Mouse (Mus musculus): ENCODE measurements around the gene Spon1. TPM values are rescaled to one million over a fixed set of nuclear protein-coding genes. Genes with fewer than 3 reads are reported as not detected.

The Spon1 gene
- polyA plus RNA-seq, 1 experiment from 2014 or later: 62.4 TPM

DNA sequence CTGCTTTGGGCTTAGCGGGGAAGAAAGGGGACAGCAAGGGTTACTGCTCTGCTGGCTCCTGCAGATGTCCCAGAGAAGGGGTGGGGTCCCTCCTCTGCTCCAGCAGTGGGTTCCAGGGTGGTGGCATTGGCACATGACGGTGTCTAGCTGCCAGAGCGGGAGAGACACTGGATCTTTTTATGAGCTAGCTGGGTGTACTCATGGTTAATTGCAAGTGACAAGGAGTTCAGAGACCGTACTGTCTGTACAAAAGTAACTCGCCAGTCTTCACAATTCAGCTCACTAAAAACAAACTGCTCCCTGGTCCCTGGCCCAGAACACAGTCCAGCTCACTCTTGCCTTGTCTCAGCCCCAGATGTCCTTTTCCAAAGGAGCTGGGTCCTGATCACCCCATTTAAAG, 26.2 kb downstream of the Spon1 start:
- Histone ChIP-seq H3K4me1 (replicated peaks) (no peaks in the 10 kb centered on the region), H3K4me3 (replicated peaks) (no peak overlapping the region), H3K27ac (no peak overlapping the region), H3K4me2 (replicated peaks) (no peak overlapping the region), H3K9me3 (no peaks in the 10 kb centered on the region), H3K27me3 (no peaks in the 10 kb centered on the region), H3K36me3 (no peaks in the 10 kb centered on the region), H3K9ac (replicated peaks) (no peak overlapping the region)
- no peak for ATAC-seq
- 75% methylated on average over 5 of the region's 5 CpGs for WGBS

DNA sequence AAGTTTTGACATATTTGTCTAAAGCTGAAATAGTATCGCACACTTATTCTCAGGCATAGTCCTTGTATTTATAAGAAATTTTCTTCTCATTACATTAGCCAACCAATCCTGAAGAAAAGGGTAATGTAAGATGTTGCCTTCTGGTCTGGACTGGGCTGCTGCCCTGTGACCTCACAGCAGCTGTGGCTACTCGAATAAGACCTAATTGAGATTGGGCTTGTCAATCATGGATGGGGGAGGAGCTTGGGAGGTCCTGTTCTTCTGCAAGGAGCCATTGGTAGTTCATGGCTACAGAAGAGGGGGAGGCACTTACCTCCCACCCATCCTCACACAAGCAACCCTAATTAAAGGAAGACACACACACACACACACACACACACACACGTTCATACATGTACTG, 27.1 kb downstream of the Spon1 start:
- H3K4me2 ChIP-seq (replicated peaks): no peak overlapping the region
- no peak for ATAC-seq
- 82% methylated on average over 3 of the region's 3 CpGs for WGBS

DNA sequence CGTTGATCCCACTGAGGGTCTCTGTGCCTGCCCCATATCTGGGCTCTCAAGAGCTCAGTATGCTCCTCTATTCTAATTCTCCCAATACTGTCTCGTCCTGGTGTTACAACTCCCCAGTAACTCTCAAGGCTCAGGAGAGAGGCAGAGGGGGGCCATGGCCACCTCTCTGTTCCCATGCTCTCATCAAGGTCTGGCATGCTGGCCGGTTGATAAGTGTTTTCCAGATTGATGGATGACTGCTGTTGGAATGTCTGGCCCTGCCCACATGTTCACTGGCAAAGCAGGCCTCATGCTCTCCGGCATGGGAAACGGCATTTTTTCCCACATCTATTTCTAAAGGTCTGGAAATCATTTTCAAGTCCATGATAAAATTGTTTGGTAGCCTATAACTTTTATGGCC, 29.4 kb downstream of the Spon1 start:
- Histone ChIP-seq H3K36me3 (no peaks in the 10 kb centered on the region), H3K27me3 (no peaks in the 10 kb centered on the region), H3K27ac (no peak overlapping the region), H3K9me3 (no peaks in the 10 kb centered on the region), H3K4me2 (replicated peaks) (no peak overlapping the region), H3K4me1 (replicated peaks) (no peaks in the 10 kb centered on the region), H3K4me3 (replicated peaks) (no peak overlapping the region), H3K9ac (replicated peaks) (no peak overlapping the region)
- WGBS: 94% methylated on average over 5 of the region's 5 CpGs
- no peak for ATAC-seq

More for the DNA sequence above, 27.1 kb downstream of the Spon1 start:
- no peak overlapping the region for H3K27ac ChIP-seq
- H3K27me3 ChIP-seq: no peaks in the 10 kb centered on the region
- H3K9ac ChIP-seq (replicated peaks): no peak overlapping the region
- H3K4me3 ChIP-seq (replicated peaks): no peak overlapping the region
- H3K36me3 ChIP-seq: no peaks in the 10 kb centered on the region
- no peaks in the 10 kb centered on the region for H3K9me3 ChIP-seq
- H3K4me1 ChIP-seq (replicated peaks): no peaks in the 10 kb centered on the region

DNA sequence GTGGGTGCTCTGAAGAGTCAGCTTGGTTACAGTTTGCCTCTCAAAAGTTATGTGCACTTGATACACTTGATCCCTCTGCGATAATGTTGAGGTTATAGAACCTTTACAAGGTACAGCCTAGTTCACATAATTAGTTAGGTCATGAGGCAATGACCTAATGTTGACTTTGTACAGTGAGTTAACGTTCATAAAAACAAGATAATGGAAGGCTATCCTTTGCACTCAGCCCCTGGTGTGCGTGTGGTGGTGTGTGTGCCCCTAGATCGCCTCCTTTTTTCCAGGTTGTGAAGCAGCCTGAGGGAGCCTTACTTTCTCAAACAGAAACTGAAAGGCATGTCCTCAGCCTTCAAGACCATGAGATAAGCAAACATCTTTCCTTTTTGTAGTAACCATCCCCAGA, 31.3 kb downstream of the Spon1 start:
- ATAC-seq: no peak
- no peak overlapping the region for H3K9ac ChIP-seq (replicated peaks)
- no peaks in the 10 kb centered on the region for H3K36me3 ChIP-seq
- H3K4me2 ChIP-seq (replicated peaks): no peak overlapping the region
- no peaks in the 10 kb centered on the region for H3K27me3 ChIP-seq
- no peaks in the 10 kb centered on the region for H3K4me1 ChIP-seq (replicated peaks)
- no peak overlapping the region for H3K4me3 ChIP-seq (replicated peaks)
- WGBS: 93% methylated on average over 4 of the region's 4 CpGs
- H3K27ac ChIP-seq: no peak overlapping the region
- H3K9me3 ChIP-seq: no peaks in the 10 kb centered on the region

DNA sequence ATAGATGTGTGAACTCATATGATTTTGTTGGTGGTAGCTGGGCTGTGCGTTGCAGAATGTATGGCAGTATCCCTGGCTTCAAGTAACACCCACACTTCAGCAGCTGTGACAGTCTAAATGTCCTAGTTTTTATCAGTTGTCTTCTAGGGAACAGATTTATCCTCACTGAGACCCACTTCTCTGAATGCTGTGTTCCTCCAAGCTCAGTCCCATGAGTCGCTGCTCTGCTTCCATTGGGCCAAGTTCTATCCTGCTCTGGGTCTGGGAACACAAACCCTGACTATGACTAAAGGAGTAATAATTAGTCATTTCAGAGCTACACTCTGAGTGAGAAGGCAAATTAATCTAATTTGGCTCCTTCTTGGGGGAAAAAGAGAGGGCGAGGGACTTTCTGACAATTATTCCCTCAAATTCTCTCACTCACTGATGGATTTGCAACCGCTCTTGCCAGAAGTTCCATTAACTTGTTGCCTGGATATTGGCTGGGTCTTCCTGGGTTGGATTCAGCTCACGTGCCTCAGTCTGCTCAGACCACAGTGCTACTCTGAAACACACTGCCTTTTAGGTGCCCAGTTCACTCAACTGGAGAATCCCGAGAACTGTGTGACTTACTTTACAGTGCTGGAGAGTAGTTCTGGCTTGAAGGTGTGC, 32.9 kb downstream of the Spon1 start:
- WGBS: 93% methylated on average over 6 of the region's 6 CpGs
- H3K4me2 ChIP-seq (replicated peaks): no peak overlapping the region

DNA sequence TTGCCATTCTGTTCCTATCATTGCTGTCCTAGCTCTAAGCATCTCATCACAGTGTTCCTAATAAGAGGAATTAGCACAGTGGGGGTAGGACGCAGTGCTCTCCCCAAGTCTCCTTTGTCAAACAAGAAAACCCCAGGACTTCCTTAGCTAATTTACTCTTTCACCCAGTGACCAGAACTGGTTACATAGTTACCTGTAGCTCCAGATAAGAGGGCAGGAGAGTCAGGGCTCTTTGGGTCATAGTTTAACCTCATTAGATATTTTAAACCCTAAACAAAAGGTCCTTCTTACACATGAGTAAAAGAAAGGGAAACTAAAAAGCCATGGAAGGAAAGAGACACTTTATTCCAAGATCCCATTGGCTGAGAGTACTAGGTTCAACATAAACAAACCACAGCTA, 44.0 kb downstream of the Spon1 start:
- no peak overlapping the region for H3K27ac ChIP-seq
- no peak overlapping the region for H3K4me2 ChIP-seq (replicated peaks)
- peaks cover 8% of the 10 kb centered on the region; the same call in 1 of the 2 replicates for H3K4me1 ChIP-seq (replicated peaks)
- no peaks in the 10 kb centered on the region for H3K36me3 ChIP-seq
- H3K4me3 ChIP-seq (replicated peaks): no peak overlapping the region
- WGBS: 73% methylated on average over 1 of the region's 1 CpGs
- H3K9ac ChIP-seq (replicated peaks): no peak overlapping the region
- no peaks in the 10 kb centered on the region for H3K9me3 ChIP-seq
- ATAC-seq: no peak
- H3K27me3 ChIP-seq: no peaks in the 10 kb centered on the region

More for the DNA sequence above, 32.9 kb downstream of the Spon1 start:
- H3K27ac ChIP-seq: no peak overlapping the region
- H3K4me1 ChIP-seq (replicated peaks): no peaks in the 10 kb centered on the region
- H3K9ac ChIP-seq (replicated peaks): no peak overlapping the region
- no peaks in the 10 kb centered on the region for H3K27me3 ChIP-seq
- ATAC-seq: no peak
- no peaks in the 10 kb centered on the region for H3K36me3 ChIP-seq
- H3K9me3 ChIP-seq: no peaks in the 10 kb centered on the region
- no peak overlapping the region for H3K4me3 ChIP-seq (replicated peaks)

DNA sequence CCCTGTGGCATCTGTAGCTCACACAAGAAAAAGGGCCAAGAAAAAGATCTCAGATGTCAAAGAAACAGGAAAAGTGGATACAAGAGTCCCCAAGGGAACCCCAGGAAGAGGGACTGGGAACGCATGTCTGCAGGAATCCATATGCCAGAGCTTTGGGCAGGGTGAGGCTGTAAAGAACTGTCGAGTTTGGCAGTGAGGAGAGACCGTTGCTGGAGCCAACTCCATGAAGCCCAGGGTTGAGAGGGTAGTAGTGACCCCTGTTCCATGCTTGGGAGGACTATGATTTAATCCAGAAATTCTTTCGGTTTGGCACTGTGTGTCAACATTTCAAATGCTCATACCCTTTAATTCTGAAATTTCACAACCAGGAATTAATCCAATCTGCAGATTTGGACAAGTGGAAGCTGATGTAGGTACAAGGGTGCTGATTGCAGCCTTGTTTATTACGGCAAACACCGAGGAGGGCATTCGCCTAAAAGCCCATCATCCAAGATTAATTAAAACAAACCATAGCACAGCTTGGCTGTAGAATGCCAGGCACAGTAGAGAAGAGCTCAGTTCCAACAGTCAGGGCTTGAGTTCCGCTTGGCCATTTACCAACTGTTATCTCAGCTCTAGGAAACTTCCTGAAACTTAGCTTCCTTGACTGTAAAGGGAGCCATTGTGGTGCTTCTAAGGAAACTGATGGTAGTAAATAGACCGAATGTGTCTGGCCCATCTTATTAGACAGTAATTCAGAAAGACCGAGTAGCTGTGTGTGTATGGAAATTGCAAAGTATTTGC, 45.8 kb downstream of the Spon1 start:
- H3K4me2 ChIP-seq (replicated peaks): no peak overlapping the region
- peaks cover 14% of the 10 kb centered on the region for H3K27me3 ChIP-seq
- WGBS: 89% methylated on average over 10 of the region's 10 CpGs
- no peak for ATAC-seq
- H3K4me3 ChIP-seq (replicated peaks): no peak overlapping the region
- H3K36me3 ChIP-seq: no peaks in the 10 kb centered on the region
- H3K27ac ChIP-seq: no peak overlapping the region
- no peaks in the 10 kb centered on the region for H3K9me3 ChIP-seq
- H3K4me1 ChIP-seq (replicated peaks): peaks cover 8% of the 10 kb centered on the region; the same call in 1 of the 2 replicates
- no peak overlapping the region for H3K9ac ChIP-seq (replicated peaks)

DNA sequence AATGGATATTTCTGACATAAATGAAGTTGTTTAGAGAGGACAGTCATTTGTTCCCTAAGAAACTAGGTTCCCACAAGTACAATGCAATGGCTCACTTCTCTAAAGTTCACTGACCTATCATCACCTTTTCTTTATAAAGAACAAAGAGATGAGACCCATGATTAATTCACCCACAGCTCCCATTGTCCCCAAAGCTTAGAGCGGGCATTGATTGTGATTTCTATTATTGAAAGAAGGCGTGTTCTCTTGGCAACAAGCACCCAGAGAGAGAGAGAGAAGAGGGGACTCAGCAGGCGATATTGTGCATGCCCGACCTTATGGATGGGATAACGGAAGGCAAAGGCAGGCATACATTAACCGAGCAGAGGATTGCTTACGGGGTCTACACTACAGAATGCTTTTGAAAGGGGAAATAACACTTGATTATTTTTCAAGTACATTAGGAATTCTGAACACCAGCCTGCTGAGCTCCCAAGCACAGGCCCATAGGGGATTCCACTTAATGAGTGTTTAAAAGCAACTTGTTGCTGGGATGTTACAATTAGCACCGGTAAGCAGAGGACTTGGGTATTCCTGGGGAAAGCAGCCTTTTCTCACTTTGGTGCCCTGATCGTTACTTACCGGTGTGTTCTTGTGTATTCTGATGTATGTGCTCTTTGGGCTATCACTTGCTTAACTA, 48.4 kb downstream of the Spon1 start:
- peaks cover 18% of the 10 kb centered on the region for H3K4me1 ChIP-seq (replicated peaks)
- H3K36me3 ChIP-seq: no peaks in the 10 kb centered on the region
- peaks cover 21% of the 10 kb centered on the region for H3K27me3 ChIP-seq
- H3K4me3 ChIP-seq (replicated peaks): no peak overlapping the region
- 22% methylated on average over 10 of the region's 10 CpGs for WGBS
- no peak overlapping the region for H3K27ac ChIP-seq
- no peak for ATAC-seq
- no peak overlapping the region for H3K4me2 ChIP-seq (replicated peaks)
- no peaks in the 10 kb centered on the region for H3K9me3 ChIP-seq
- no peak overlapping the region for H3K9ac ChIP-seq (replicated peaks)

DNA sequence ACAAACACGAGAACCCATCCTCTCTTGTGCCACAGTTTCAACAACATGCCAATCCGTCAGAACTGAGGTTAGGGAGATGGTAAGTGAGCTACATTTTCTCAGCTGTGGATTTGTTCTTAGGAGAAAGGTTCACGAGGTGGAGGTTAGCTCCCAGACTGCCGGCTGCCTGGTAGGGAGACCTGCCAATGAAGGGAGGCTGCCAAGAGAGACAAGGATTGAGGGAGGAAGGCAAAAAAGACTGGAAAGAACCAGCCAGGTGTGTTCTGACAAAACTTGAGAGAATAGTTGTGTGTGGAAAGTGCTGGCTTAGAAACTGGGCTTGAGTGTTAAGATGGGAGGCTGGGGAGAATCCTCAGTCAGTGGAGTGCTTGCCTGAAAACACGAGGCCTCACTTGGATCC, 49.9 kb downstream of the Spon1 start:
- H3K27ac ChIP-seq: no peak overlapping the region
- WGBS: 75% methylated on average over 5 of the region's 5 CpGs
- H3K9ac ChIP-seq (replicated peaks): no peak overlapping the region
- peaks cover 24% of the 10 kb centered on the region for H3K27me3 ChIP-seq
- H3K4me2 ChIP-seq (replicated peaks): no peak overlapping the region
- peaks cover 18% of the 10 kb centered on the region for H3K4me1 ChIP-seq (replicated peaks)
- H3K9me3 ChIP-seq: no peaks in the 10 kb centered on the region
- H3K4me3 ChIP-seq (replicated peaks): no peak overlapping the region
- ATAC-seq: no peak
- no peaks in the 10 kb centered on the region for H3K36me3 ChIP-seq

DNA sequence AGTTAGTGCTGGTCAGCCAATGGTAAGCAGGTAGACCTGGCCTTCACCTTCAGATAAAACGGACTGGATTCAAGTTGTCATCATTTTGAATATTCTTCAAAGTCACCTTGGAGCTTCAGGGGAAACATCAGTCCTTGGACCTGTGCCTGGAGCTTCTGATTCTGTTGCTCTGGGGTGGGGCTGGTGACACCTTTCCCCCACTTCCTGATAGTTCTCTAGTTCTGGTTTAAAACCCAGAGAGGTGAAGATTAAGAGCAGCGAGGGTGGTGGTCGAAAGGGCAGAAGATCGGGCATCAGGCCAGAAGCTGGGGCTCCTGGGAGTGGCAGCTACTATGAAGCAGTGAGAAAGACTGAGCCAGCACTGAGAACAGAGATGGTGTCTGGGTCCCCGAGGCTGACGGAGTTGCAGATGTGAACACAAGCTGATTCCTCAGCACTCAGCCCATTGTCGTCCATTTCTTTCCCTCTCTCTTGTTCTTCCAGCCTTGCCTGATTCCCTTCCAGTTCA, 51.1 kb downstream of the Spon1 start:
- H3K9ac ChIP-seq (replicated peaks): no peak overlapping the region
- ATAC-seq: no peak
- H3K4me3 ChIP-seq (replicated peaks): no peak overlapping the region
- no peak overlapping the region for H3K4me2 ChIP-seq (replicated peaks)
- H3K9me3 ChIP-seq: no peaks in the 10 kb centered on the region
- H3K36me3 ChIP-seq: no peaks in the 10 kb centered on the region
- H3K27ac ChIP-seq: no peak overlapping the region
- 68% methylated on average over 7 of the region's 7 CpGs for WGBS
- peaks cover 18% of the 10 kb centered on the region for H3K4me1 ChIP-seq (replicated peaks)
- peaks cover 29% of the 10 kb centered on the region for H3K27me3 ChIP-seq

DNA sequence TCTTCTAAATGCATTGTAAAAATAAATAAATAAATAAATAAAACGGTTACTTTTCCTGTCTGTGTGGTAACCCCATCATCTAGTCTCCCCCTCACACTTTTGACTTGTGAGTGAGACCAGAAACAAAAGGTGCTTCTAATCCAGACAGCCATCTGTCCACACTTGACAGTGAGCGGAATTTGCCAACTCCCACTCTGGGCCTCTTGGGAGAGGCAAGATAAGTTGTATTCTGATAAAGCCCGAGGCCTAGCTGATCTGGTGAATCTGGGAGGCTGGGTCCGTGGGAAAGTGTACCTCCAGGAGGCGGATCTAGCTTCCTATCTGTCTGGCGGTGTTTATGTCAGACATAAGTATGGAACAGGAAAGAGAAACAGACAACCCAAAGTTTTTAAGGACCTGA, 52.3 kb downstream of the Spon1 start:
- Histone ChIP-seq H3K27ac (no peak overlapping the region), H3K36me3 (no peaks in the 10 kb centered on the region), H3K4me1 (replicated peaks) (peaks cover 18% of the 10 kb centered on the region), H3K4me3 (replicated peaks) (no peak overlapping the region), H3K9ac (replicated peaks) (no peak overlapping the region), H3K27me3 (peaks cover 31% of the 10 kb centered on the region), H3K9me3 (no peaks in the 10 kb centered on the region), H3K4me2 (replicated peaks) (no peak overlapping the region)
- 53% methylated on average over 6 of the region's 6 CpGs for WGBS
- ATAC-seq: no peak

DNA sequence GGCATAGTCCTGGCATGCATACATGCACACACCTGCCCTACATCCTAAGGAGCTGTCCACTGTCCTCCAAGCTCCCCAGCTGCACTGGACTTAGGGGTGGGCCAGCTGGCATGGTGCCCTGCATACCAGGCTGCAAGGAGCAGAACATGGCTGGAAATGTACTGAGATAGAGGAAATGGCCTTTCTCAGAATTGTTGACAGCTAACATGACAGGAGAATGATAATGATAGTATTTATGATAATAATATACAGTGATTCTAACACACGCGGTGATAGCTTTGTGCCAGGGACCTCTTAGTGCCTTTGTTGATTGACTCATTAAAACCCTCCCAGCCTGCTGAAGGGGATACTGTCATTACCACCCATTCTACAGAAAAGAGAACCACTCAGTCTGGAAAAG, 54.4 kb downstream of the Spon1 start:
- no peak overlapping the region for H3K4me3 ChIP-seq (replicated peaks)
- no peaks in the 10 kb centered on the region for H3K36me3 ChIP-seq
- no peak overlapping the region for H3K9ac ChIP-seq (replicated peaks)
- ATAC-seq: peak; percentile 40; the same call in 1 of the 2 replicates
- H3K4me2 ChIP-seq (replicated peaks): no peak overlapping the region
- peaks cover 10% of the 10 kb centered on the region for H3K4me1 ChIP-seq (replicated peaks)
- no peaks in the 10 kb centered on the region for H3K9me3 ChIP-seq
- 73% methylated on average over 2 of the region's 2 CpGs for WGBS
- no peak overlapping the region for H3K27ac ChIP-seq
- H3K27me3 ChIP-seq: peaks cover 44% of the 10 kb centered on the region

Data from midbrain, embryonic 13.5 days (tissue).